Mouse (Mus musculus): ENCODE results near the gene Pakap.

Gene Pakap

GRCm38 (mm10) chr4:57799297-57799696 lies 231.3 kb downstream of the Pakap start:
- DNase-seq (ENCODE audit: low read depth), result no peak

GRCm38 (mm10) chr4:57801239-57801638 lies 233.3 kb downstream of the Pakap start:
- DNase-seq (ENCODE audit: low read depth), result no peak

GRCm38 (mm10) chr4:57801986-57802385 lies 234.0 kb downstream of the Pakap start:
- DNase-seq (ENCODE audit: low read depth), result no peak

GRCm38 (mm10) chr4:57802411-57802810 lies 234.4 kb downstream of the Pakap start:
- no peak for DNase-seq (ENCODE audit: low read depth)

- DNase-seq (ENCODE audit: low read depth), result no peak
Observed at GRCm38 (mm10) chr4:57804902-57805301, 236.9 kb downstream of the Pakap start.

- DNase-seq (ENCODE audit: low read depth), result no peak
Observed at GRCm38 (mm10) chr4:57809449-57809848, 241.5 kb downstream of the Pakap start.

GRCm38 (mm10) chr4:57812075-57812474 lies 244.1 kb downstream of the Pakap start:
- DNase-seq (ENCODE audit: low read depth), result peak; percentile 9

- DNase-seq (ENCODE audit: low read depth), result peak; percentile 24
Observed at GRCm38 (mm10) chr4:57812916-57813575, 245.1 kb downstream of the Pakap start.

- peak; percentile 73 for DNase-seq (ENCODE audit: low read depth)
Observed at GRCm38 (mm10) chr4:57813576-57813945, 245.6 kb downstream of the Pakap start.

- DNase-seq (ENCODE audit: low read depth), result no peak
Observed at GRCm38 (mm10) chr4:57815355-57815754, 247.4 kb downstream of the Pakap start.

- no peak for DNase-seq (ENCODE audit: low read depth)
Observed at GRCm38 (mm10) chr4:57816146-57816545, 248.2 kb downstream of the Pakap start.

- no peak for DNase-seq (ENCODE audit: low read depth)
Observed at GRCm38 (mm10) chr4:57820839-57821374, 252.9 kb downstream of the Pakap start.

GRCm38 (mm10) chr4:57821556-57822356 lies 253.8 kb downstream of the Pakap start:
- no peak for DNase-seq (ENCODE audit: low read depth)

- no peak for DNase-seq (ENCODE audit: low read depth)
Observed at GRCm38 (mm10) chr4:57822641-57823040, 254.7 kb downstream of the Pakap start.

- no peak for DNase-seq (ENCODE audit: low read depth)
Observed at GRCm38 (mm10) chr4:57824626-57825240, 256.8 kb downstream of the Pakap start.

GRCm38 (mm10) chr4:57826272-57826671 lies 258.3 kb downstream of the Pakap start:
- DNase-seq (ENCODE audit: low read depth), result no peak

- no peak for DNase-seq (ENCODE audit: low read depth)
Observed at GRCm38 (mm10) chr4:57829131-57829530, 261.2 kb downstream of the Pakap start.

- DNase-seq (ENCODE audit: low read depth), result no peak
Observed at GRCm38 (mm10) chr4:57829740-57830139, 261.8 kb downstream of the Pakap start.

- DNase-seq (ENCODE audit: low read depth), result peak; percentile 17
Observed at GRCm38 (mm10) chr4:57832318-57832717, 264.3 kb downstream of the Pakap start.

- no peak for DNase-seq (ENCODE audit: low read depth)
Observed at GRCm38 (mm10) chr4:57833060-57833459, 265.1 kb downstream of the Pakap start.

- no peak for DNase-seq (ENCODE audit: low read depth)
Observed at GRCm38 (mm10) chr4:57834141-57834540, 266.2 kb downstream of the Pakap start.

- DNase-seq (ENCODE audit: low read depth), result no peak
Observed at GRCm38 (mm10) chr4:57837089-57837488, 269.1 kb downstream of the Pakap start.

- DNase-seq (ENCODE audit: low read depth), result no peak
Observed at GRCm38 (mm10) chr4:57839343-57839742, 271.4 kb downstream of the Pakap start.

All from induced T-regulatory cell, adult 2 months (primary cell).